10 mouse cellular contexts compared by ENCODE assay signal in genomic region chr17:23841145-23841544, GRCm38 (mm10). TPM values are rescaled to one million over a fixed set of nuclear protein-coding genes. Genes with fewer than 3 reads are reported as not detected.
DNase-seq lines count a peak whose midpoint lies in the region; ATAC-seq lines count a peak whose summit lies in the region.
"Had no signal": no experiment of that assay in that cellular context is flagged by ENCODE, and none has a peak within 500 bp of the region (broad histone marks: within the 10 kb centered on the region; RNA-seq: fewer than 3 reads in every experiment).

No protein-coding gene starts in this region.

- 29% methylated on average over 4 of the region's 4 CpGs for WGBS in forebrain, embryonic 11.5 days
- WGBS in forebrain, embryonic 12.5 days, result 26% methylated on average over 4 of the region's 4 CpGs
- 29% methylated on average over 4 of the region's 4 CpGs for WGBS in embryonic facial prominence, embryonic 11.5 days
- 32% methylated on average over 4 of the region's 4 CpGs for WGBS in stomach, embryonic 15.5 days

- no peaks in the 10 kb centered on the region for H3K9me3 ChIP-seq in forebrain, embryonic 11.5 days (ENCODE audit: control insufficient read depth, low read length)
- H3K9me3 ChIP-seq in forebrain, embryonic 12.5 days, result no peaks in the 10 kb centered on the region
- H3K9me3 ChIP-seq in embryonic facial prominence, embryonic 11.5 days (replicated peaks; ENCODE audit: control insufficient read depth, low read length), result no peaks in the 10 kb centered on the region
- H3K9me3 ChIP-seq in stomach, embryonic 15.5 days, result no peaks in the 10 kb centered on the region
- H3K9me3 ChIP-seq: neural tube, embryonic 13.5 days had no signal

- DNase-seq in forebrain, embryonic 11.5 days (ENCODE audit: low spot score), result peak; percentile 71
- DNase-seq in 3T3-L1 (ENCODE audit: low read depth, low spot score) (peak; percentile 90), ZHBTc4 (ENCODE audit: low read depth, low spot score) (peak; percentile 82)
- DNase-seq in embryonic facial prominence, embryonic 11.5 days (ENCODE audit: low spot score), result peak; percentile 88
- DNase-seq in kidney, postnatal 14 days, result peak; percentile 69

- H3K9ac ChIP-seq in forebrain, embryonic 11.5 days (ENCODE audit: low read length), result no peak overlapping the region
- no peak overlapping the region for H3K9ac ChIP-seq in forebrain, embryonic 12.5 days
- no peak overlapping the region for H3K9ac ChIP-seq in embryonic facial prominence, embryonic 11.5 days (replicated peaks; ENCODE audit: low read length)
- H3K9ac ChIP-seq in stomach, embryonic 15.5 days, result no peak overlapping the region
- H3K9ac ChIP-seq: neural tube, embryonic 13.5 days had no signal

- no peak overlapping the region for H3K27ac ChIP-seq in forebrain, embryonic 11.5 days (ENCODE audit: low read depth, low read length)
- no peak overlapping the region for H3K27ac ChIP-seq in forebrain, embryonic 12.5 days
- H3K27ac ChIP-seq in embryonic facial prominence, embryonic 11.5 days (replicated peaks; ENCODE audit: low read depth, low read length), result no peak overlapping the region
- 0 out of 2 replicates have a peak overlapping the region, but pooled peaks have one; percentile 11 for H3K27ac ChIP-seq in stomach, embryonic 15.5 days
- H3K27ac ChIP-seq: neural tube, embryonic 13.5 days had no signal

- no peaks in the 10 kb centered on the region for H3K4me1 ChIP-seq in forebrain, embryonic 11.5 days (replicated peaks; ENCODE audit: control insufficient read depth, insufficient read depth, low read length)
- H3K4me1 ChIP-seq in forebrain, embryonic 12.5 days, result no peaks in the 10 kb centered on the region
- H3K4me1 ChIP-seq in embryonic facial prominence, embryonic 11.5 days (ENCODE audit: control insufficient read depth, insufficient read depth, low read length), result no peaks in the 10 kb centered on the region
- no peaks in the 10 kb centered on the region for H3K4me1 ChIP-seq in stomach, embryonic 15.5 days

- no peak for ATAC-seq in forebrain, embryonic 11.5 days (replicated peaks; ENCODE audit: low FRiP score)
- no peak; the same call in 1 of the 2 replicates for ATAC-seq in forebrain, embryonic 12.5 days (ENCODE audit: low FRiP score)
- ATAC-seq in embryonic facial prominence, embryonic 11.5 days (replicated peaks; ENCODE audit: insufficient number of reproducible peaks, low FRiP score, low TSS enrichment, low read depth), result no peak
- peak; percentile 71 for ATAC-seq in megakaryocyte-erythroid progenitor cell, adult 5-6 weeks (replicated peaks; ENCODE audit: low FRiP score, low TSS enrichment, poor library complexity, severe bottlenecking)
- no peak for ATAC-seq in stomach, embryonic 15.5 days (ENCODE audit: insufficient read depth, low FRiP score, low read depth)

- H3K27me3 ChIP-seq in forebrain, embryonic 11.5 days (ENCODE audit: control insufficient read depth, insufficient read depth, low read length), result no peaks in the 10 kb centered on the region
- H3K27me3 ChIP-seq in forebrain, embryonic 12.5 days, result peaks cover 11% of the 10 kb centered on the region; the same call in 1 of the 2 replicates
- peaks cover 2% of the 10 kb centered on the region; the same call in 1 of the 2 replicates for H3K27me3 ChIP-seq in embryonic facial prominence, embryonic 11.5 days (ENCODE audit: control insufficient read depth, insufficient read depth, low read length)
- no peaks in the 10 kb centered on the region for H3K27me3 ChIP-seq in stomach, embryonic 15.5 days (replicated peaks)

- H3K36me3 ChIP-seq in forebrain, embryonic 11.5 days (ENCODE audit: control insufficient read depth, insufficient read depth, low read length), result no peaks in the 10 kb centered on the region
- no peaks in the 10 kb centered on the region for H3K36me3 ChIP-seq in forebrain, embryonic 12.5 days (replicated peaks)
- no peaks in the 10 kb centered on the region for H3K36me3 ChIP-seq in embryonic facial prominence, embryonic 11.5 days (replicated peaks; ENCODE audit: control insufficient read depth, insufficient read depth, low read depth, low read length)
- H3K36me3 ChIP-seq in stomach, embryonic 15.5 days, result no peaks in the 10 kb centered on the region
- H3K36me3 ChIP-seq: neural tube, embryonic 13.5 days had no signal

- no peak overlapping the region for H3K4me3 ChIP-seq in forebrain, embryonic 11.5 days (ENCODE audit: low read depth, low read length)
- H3K4me3 ChIP-seq in forebrain, embryonic 12.5 days (replicated peaks), result no peak overlapping the region
- H3K4me3 ChIP-seq in embryonic facial prominence, embryonic 11.5 days (ENCODE audit: low read depth, low read length), result no peak overlapping the region
- H3K4me3 ChIP-seq in stomach, embryonic 15.5 days (replicated peaks), result no peak overlapping the region
- H3K4me3 ChIP-seq: neural tube, embryonic 13.5 days had no signal

- H3K4me2 ChIP-seq in forebrain, embryonic 11.5 days (ENCODE audit: low read depth, low read length, severe bottlenecking), result no peak overlapping the region
- H3K4me2 ChIP-seq in forebrain, embryonic 12.5 days, result no peak overlapping the region
- no peak overlapping the region for H3K4me2 ChIP-seq in embryonic facial prominence, embryonic 11.5 days (ENCODE audit: low read depth, low read length)
- H3K4me2 ChIP-seq in stomach, embryonic 15.5 days, result no peak overlapping the region
- H3K4me2 ChIP-seq: neural tube, embryonic 13.5 days had no signal

RNA-seq across cellular contexts. Expression of gene Prss32, which starts 2.5 kb away (rescaled TPM):
- not detected in 2 replicates for polyA plus RNA-seq in forebrain, embryonic 11.5 days (2014; fragmentation: Nextera tagmentation; extraction: Ambion mirVana)
- polyA plus RNA-seq in forebrain, embryonic 12.5 days (2016; fragmentation: Nextera tagmentation; extraction: Ambion mirVana), result not detected in 2 replicates
- polyA plus RNA-seq in embryonic facial prominence, embryonic 11.5 days (2014; fragmentation: Nextera tagmentation; extraction: Ambion mirVana), result not detected in 2 replicates
- not detected in 2 replicates for total RNA-seq in megakaryocyte-erythroid progenitor cell, adult 5-6 weeks (2014; fragmentation: Nextera tagmentation)
- not detected in 2 replicates for total RNA-seq in megakaryocyte-erythroid progenitor cell, adult 5-6 weeks (2017)
- 2.9 and 4.0 TPM in 2 replicates for polyA plus RNA-seq in stomach, embryonic 15.5 days (2015; fragmentation: Nextera tagmentation; extraction: Ambion mirVana)
- polyA plus RNA-seq: neural tube, embryonic 13.5 days had no signal

RNA-seq across cellular contexts. Expression of gene Prss41, which starts 2.8 kb away (rescaled TPM):
- 2.1 and 2.6 TPM in 2 replicates for polyA plus RNA-seq in forebrain, embryonic 11.5 days (2014; fragmentation: Nextera tagmentation; extraction: Ambion mirVana)
- 1.3 and 3.0 TPM in 2 replicates for polyA plus RNA-seq in forebrain, embryonic 12.5 days (2016; fragmentation: Nextera tagmentation; extraction: Ambion mirVana)
- 1.8 and 2.1 TPM in 2 replicates for polyA plus RNA-seq in embryonic facial prominence, embryonic 11.5 days (2014; fragmentation: Nextera tagmentation; extraction: Ambion mirVana)
- not detected in 2 replicates for total RNA-seq in megakaryocyte-erythroid progenitor cell, adult 5-6 weeks (2014; fragmentation: Nextera tagmentation)
- total RNA-seq in megakaryocyte-erythroid progenitor cell, adult 5-6 weeks (2017), result 0.88 TPM in 1 of 2 replicates, not detected in the other
- polyA plus RNA-seq in stomach, embryonic 15.5 days (2015; fragmentation: Nextera tagmentation; extraction: Ambion mirVana), result 1.6 and 1.9 TPM in 2 replicates

RNA-seq across cellular contexts. Expression of gene Prss33, which starts 5.3 kb away (rescaled TPM):
- not detected in 2 replicates for polyA plus RNA-seq in forebrain, embryonic 11.5 days (2014; fragmentation: Nextera tagmentation; extraction: Ambion mirVana)
- 0.14 TPM in 1 of 2 replicates, not detected in the other for polyA plus RNA-seq in forebrain, embryonic 12.5 days (2016; fragmentation: Nextera tagmentation; extraction: Ambion mirVana)
- 0.29 TPM in 1 of 2 replicates, not detected in the other for polyA plus RNA-seq in embryonic facial prominence, embryonic 11.5 days (2014; fragmentation: Nextera tagmentation; extraction: Ambion mirVana)
- not detected in 2 replicates for total RNA-seq in megakaryocyte-erythroid progenitor cell, adult 5-6 weeks (2014; fragmentation: Nextera tagmentation)
- not detected in 2 replicates for total RNA-seq in megakaryocyte-erythroid progenitor cell, adult 5-6 weeks (2017)
- 0.17 TPM in 1 of 2 replicates, not detected in the other for polyA plus RNA-seq in stomach, embryonic 15.5 days (2015; fragmentation: Nextera tagmentation; extraction: Ambion mirVana)
- polyA plus RNA-seq: heart, embryonic 16.5 days; neural tube, embryonic 13.5 days had no signal

RNA-seq across cellular contexts. Expression of gene Elob, which starts 12.2 kb away (rescaled TPM):
- polyA plus RNA-seq in forebrain, embryonic 11.5 days (2014; fragmentation: Nextera tagmentation; extraction: Ambion mirVana), result 1,038 and 1,041 TPM in 2 replicates
- polyA plus RNA-seq in forebrain, embryonic 12.5 days (2016; fragmentation: Nextera tagmentation; extraction: Ambion mirVana), result 1,039 and 1,118 TPM in 2 replicates
- 1,057 and 1,139 TPM in 2 replicates for polyA plus RNA-seq in embryonic facial prominence, embryonic 11.5 days (2014; fragmentation: Nextera tagmentation; extraction: Ambion mirVana)
- 466 and 512 TPM in 2 replicates for total RNA-seq in megakaryocyte-erythroid progenitor cell, adult 5-6 weeks (2014; fragmentation: Nextera tagmentation)
- 101 and 114 TPM in 2 replicates for total RNA-seq in megakaryocyte-erythroid progenitor cell, adult 5-6 weeks (2017)
- 938 and 1,022 TPM in 2 replicates for polyA plus RNA-seq in stomach, embryonic 15.5 days (2015; fragmentation: Nextera tagmentation; extraction: Ambion mirVana)

RNA-seq across cellular contexts. Expression of gene Prss21, which starts 26.7 kb away (rescaled TPM):
- not detected in 2 replicates for polyA plus RNA-seq in forebrain, embryonic 11.5 days (2014; fragmentation: Nextera tagmentation; extraction: Ambion mirVana)
- polyA plus RNA-seq in forebrain, embryonic 12.5 days (2016; fragmentation: Nextera tagmentation; extraction: Ambion mirVana), result not detected in 2 replicates
- not detected in 2 replicates for polyA plus RNA-seq in embryonic facial prominence, embryonic 11.5 days (2014; fragmentation: Nextera tagmentation; extraction: Ambion mirVana)
- total RNA-seq in megakaryocyte-erythroid progenitor cell, adult 5-6 weeks (2014; fragmentation: Nextera tagmentation), result not detected in 2 replicates
- not detected in 2 replicates for total RNA-seq in megakaryocyte-erythroid progenitor cell, adult 5-6 weeks (2017)
- polyA plus RNA-seq in stomach, embryonic 15.5 days (2015; fragmentation: Nextera tagmentation; extraction: Ambion mirVana), result not detected in 2 replicates
- polyA plus RNA-seq: heart, embryonic 16.5 days; neural tube, embryonic 13.5 days had no signal
